Mouse (Mus musculus): Measurements from ENCODE around the gene Hmbs.
A peak's percentile ranks its signal among the peaks of the same experiment; 100 is the strongest.
"Not testable (repeated sequence)": the region's sequence is repeated elsewhere in the genome, so short reads cannot be mapped to it uniquely, and the experiment has no call there.

Hmbs gene

DNA sequence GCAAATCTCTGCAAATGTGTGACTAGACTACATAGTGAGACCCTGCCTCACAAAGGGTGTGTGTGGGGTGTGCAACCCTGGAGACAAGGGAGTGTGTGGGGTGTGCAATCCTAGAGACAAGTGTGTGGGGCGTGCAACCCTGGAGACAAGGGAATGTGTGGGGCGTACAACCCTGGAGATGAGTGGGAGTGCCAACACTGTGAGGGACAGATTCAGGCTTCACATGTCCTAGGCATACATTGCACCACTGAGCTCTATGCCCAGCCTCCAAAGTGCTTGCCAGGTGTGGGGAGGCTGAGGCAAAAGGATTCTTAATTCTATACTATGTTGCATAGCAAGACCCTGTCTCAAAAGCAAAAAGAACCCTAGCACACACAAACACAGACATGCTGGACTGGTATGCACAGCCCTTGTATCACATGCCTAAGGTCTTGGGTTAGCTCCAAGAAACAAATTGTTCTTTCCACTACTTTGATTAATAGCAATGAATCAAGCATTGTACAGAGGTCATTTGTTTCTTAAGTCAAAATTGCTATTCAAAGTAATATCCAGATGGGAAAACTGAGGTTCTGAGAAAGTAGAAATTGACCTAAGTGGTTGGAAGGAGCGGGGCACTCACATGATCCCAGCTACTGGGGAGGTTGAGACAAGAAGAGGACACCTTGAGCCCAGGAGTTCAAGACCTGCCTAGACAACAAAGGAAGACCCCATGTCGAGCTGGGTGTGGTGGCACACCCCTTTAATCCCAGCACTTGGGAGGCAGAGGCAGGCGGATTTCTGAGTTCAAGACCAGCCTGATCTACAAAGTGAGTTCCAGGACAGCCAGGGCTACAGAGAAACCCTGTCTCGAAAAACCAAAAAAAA is 1.8 kb upstream of the Hmbs start:
- DNase-seq (ENCODE audit: low spot score), result no peak

GRCm38 (mm10) chr9:44343290-44343689 is 738 bp downstream of the Hmbs start:
- DNase-seq (ENCODE audit: low spot score), result no peak

- DNase-seq (ENCODE audit: low spot score), result no peak
Measured at GRCm38 (mm10) chr9:44342605-44343004, 1.4 kb downstream of the Hmbs start.

DNA sequence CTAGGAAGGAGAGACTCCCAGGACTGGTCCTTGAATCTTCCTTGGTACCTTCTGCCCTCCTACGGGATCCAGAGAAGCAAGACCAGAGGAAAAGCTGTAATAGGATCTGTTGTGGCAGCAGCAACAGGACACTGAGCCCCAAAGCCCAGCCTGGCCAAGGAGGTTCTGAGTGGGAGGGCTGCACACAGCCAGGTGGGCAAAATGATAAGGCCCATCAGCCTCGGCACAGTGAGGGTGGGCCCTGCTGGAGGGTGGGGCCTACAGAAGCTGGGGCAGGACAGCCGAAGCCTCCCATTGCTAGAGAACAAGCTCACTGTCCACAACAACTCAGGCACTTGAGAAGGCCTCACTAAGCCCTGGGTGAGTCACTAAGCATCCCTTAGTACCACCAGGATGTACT is 1.9 kb downstream of the Hmbs start:
- no peak for DNase-seq (ENCODE audit: low spot score)

- no peak for DNase-seq (ENCODE audit: low spot score)
Measured at GRCm38 (mm10) chr9:44341487-44341886, 2.5 kb downstream of the Hmbs start.

GRCm38 (mm10) chr9:44338574-44338973 is 5.5 kb downstream of the Hmbs start:
- no peak for DNase-seq (ENCODE audit: low spot score)

DNA sequence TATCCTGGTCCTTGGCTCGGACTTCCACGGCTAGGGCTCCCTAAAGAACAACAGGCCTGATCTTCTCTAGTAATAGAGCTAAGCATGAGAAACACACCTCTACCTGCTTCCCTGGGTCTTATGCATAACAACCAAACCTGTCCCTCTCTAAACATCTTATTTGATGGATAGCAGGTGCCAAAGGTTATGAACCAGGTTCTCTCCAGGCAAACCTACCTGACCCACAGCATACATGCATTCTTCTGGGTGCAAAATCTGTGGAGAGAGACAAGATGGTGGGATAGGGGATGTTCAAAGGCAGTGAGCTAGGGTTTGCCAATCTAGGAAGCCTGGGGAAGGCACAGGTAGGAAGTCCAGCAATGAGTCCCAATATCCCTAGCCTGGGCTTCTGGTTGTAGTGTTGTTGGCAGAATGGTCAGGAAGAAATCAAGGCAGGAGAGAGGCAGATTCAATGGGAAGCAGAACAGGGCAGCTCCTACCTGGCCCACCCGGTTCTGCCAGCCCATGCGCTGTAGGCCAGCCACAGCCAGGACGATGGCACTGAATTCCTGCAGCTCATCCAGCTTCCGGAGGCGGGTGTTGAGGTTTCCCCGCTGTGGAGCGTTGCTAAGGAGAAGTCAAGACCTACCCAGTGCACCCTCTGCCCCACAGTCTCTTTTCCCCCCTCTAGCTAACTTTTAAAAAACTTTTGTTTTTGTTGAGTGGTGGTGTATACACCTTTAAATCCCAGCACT is 6.4 kb downstream of the Hmbs start:
- no peak for DNase-seq (ENCODE audit: low spot score)

DNA sequence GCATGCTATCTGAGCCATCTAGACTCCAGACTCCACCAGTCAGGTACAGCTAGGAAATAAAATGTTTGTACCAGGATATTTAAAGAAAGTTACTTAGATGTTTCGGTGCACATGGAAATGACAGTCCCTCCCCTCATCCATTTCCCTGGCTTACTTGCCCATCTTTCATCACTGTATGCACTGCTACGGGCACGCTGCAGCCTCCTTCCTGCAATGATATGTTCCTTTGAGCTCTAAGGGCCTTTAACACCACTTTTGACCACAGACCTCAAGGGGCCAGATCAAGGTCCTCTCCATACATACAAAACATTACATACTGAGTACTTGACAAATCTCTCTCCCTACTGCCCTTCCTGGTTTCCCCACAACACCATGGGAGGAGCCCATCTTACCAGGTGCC is 7.1 kb downstream of the Hmbs start:
- DNase-seq (ENCODE audit: low spot score), result no peak

GRCm38 (mm10) chr9:44336513-44336912 is 7.5 kb downstream of the Hmbs start:
- not testable (repeated sequence) for DNase-seq (ENCODE audit: low spot score)

DNA sequence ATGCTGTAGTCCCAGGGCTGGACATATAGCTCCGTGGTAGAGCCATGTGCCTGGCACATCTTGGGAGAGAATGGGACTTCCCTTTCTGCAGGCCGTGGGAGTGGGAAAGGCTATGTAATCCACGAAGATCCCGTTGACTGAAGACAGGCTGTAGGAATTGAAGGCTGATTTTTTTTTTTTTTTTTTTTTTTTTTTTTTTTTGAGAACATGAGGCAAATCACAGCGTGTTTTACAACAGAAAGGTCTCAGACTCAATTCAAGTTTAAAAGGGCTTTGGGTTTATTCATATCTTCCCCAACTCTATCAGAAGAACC is 8.0 kb downstream of the Hmbs start:
- no peak for DNase-seq (ENCODE audit: low spot score)

DNA sequence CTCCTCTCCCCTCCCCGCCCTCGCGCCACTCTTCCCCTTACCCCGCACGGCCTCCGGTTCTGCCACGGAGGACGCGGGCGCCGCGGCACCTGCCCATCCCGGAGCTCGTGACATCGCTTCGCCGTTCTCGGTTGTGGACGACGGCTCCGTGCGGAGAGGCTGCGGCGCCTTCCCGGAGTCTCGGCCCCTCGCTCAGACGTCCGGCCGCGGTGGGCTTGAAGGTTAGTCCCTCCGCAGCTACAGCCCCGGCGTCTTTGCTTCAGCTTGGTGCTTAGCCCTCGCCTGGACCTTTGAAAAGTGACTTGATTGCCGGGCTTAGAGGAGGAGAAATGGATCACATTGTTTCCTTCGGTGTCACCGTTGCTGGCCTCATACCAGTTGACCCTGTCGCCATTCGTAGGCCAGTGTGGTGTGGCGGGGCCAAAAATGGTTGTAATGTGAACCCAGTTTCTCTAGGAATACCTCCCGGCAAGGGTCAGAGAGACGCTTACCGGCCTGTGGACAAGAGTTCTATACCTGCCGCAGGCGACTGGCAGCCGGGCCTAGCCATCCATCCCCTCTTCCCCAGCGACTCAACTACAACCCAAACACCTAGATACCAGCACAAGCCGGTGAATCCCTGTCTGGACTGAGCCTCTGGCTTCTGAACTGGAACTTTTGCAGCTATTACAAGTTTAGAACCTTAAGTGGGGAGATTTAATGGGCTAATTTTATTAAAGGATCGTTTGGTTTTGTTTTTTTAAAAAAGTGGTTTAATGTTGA is 8.5 kb downstream of the Hmbs start:
- peak; percentile 33 for DNase-seq (ENCODE audit: low spot score)

GRCm38 (mm10) chr9:44334396-44335330 is 9.4 kb downstream of the Hmbs start, which contains the start of gene H2afx:
TSS of gene H2afx (plus strand) at chr9:44334694.
- DNase-seq (ENCODE audit: low spot score), result peak; percentile 95

DNA sequence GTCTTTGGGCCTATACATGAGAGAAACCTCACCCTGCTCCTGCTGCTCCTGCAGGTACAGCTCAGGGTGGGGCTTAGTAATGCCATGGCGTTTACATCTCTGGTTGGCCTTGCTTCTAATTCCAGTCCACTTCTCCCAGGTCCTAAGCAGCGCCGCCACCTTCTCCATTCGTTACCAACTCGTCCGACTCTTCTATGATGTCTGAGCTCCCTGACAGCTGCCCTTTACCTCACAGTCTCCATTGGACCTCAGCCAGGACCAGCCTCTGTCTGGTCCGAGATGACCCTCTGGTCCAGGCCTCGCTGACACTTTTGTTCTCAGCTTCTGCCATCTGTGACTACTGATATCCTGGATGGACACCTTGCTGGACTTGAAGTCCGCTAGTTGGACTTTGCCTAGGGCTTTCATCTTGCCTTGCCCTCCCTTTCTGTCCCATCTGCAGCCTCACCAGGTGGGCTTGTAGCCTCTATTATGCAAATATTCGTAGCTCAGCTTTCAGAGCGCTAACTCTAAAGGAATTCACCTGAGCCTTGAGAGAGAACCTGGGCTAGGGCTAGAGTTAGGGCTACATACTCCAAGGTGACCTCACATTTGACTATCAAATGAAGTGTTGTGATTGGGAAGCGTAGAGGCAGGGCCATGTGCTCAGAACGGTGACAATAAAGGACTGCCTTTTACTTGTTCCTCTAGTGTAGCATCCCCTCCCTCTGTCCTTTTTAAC is 10.9 kb downstream of the Hmbs start:
- no peak for DNase-seq (ENCODE audit: low spot score)

DNA sequence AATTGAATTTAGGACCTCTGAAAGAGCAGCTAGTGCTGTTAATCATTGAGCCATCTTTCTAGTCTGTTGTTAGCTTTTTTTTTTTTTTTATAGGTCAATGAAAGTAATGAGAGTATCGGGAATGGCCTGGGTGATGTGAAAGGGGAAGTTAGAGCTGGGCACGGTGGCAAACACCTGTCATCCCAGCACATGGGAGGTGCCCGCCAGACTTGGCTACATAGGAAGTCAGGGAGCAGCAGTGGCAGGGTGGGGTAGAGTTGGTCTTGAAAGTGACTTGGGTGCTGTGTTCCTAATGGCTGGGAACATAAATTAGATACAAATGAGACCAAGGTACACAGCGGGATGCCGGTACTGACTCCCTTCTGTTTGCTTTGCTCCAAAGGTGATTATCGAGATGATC is 13.3 kb downstream of the Hmbs start:
- no peak for DNase-seq (ENCODE audit: low spot score)

DNA sequence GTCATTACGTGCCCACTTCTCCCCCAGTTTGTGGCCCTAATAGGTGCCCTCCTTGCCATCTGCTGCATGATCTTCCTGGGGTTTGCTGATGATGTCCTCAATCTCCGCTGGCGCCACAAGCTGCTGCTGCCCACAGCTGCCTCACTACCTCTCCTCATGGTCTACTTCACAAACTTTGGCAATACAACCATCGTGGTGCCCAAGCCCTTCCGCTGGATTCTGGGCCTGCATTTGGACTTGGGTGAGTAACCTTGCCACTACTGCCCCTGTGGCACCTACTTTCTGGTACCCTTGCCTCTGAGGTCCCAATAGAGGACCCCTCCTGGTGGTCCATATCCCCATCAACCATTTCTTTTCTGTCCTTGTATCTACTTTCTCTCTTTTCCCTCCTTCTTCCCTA is 16.1 kb downstream of the Hmbs start:
- no peak for DNase-seq (ENCODE audit: low spot score)

DNA sequence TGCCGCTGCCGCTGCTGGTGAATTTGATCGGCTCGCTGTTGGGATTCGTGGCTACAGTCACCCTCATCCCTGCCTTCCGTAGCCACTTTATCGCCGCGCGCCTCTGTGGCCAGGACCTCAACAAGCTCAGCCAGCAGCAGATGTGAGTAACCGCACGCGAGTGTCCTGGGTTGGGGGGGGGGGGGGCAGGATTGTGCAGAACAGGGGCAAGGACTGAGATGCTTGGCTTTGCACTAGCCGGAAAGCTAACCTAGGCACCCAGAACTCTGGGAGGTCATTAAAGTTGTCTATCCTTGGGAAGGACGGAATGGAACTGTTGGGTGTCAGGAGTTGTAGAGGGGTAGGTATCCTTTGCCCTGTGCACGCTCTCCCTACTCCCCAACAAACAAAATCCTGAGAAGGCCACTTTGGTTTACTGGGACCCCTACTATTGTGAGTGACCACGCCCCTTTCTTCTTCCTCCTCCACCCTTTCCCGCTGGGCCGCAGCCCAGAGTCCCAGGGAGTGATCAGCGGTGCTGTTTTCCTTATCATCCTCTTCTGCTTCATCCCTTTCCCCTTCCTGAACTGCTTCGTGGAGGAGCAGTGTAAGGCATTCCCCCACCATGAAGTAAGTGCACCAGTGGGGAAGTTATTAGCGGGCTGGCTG is 16.8 kb downstream of the Hmbs start:
- peak; percentile 27 for DNase-seq (ENCODE audit: low spot score)

GRCm38 (mm10) chr9:44326371-44327063 is 17.5 kb downstream of the Hmbs start:
- DNase-seq (ENCODE audit: low spot score), result peak; percentile 60

- no peak for DNase-seq (ENCODE audit: low spot score)
Measured at GRCm38 (mm10) chr9:44325768-44326370, 18.2 kb downstream of the Hmbs start, which contains the start of gene Dpagt1. TSS of gene Dpagt1 (plus strand) at chr9:44326019.

Data from urinary bladder, postnatal 25 days (tissue).